Mouse (Mus musculus): ENCODE results near the gene Rsg1. TPM values are rescaled to one million over a fixed set of nuclear protein-coding genes. Genes with fewer than 3 reads are reported as not detected.

Gene Rsg1
- polyA plus RNA-seq, 1 experiment = 3.7 TPM

GRCm38 (mm10) chr4:141184426-141184825, 29.3 kb upstream of the Rsg1 start:
- no peak for DNase-seq
- 93% methylated on average over 4 of the region's 4 CpGs for WGBS
- no peak overlapping the region for H3K4me3 ChIP-seq (replicated peaks; ENCODE audit: extremely low read depth, low read depth, low read length)
- H3K4me1 ChIP-seq (ENCODE audit: control insufficient read depth, insufficient read depth, low read length) = peaks cover 12% of the 10 kb centered on the region
- no peak for TF ChIP-seq POLR2A (IDR thresholded peaks at IDR 0.05; ENCODE audit: borderline replicate concordance, extremely low read depth, low read depth, low read length)
- TF ChIP-seq CTCF (IDR thresholded peaks at IDR 0.05; ENCODE audit: insufficient read depth, low read length) = no peak

GRCm38 (mm10) chr4:141186923-141187836, 26.6 kb upstream of the Rsg1 start:
- WGBS = 41% methylated on average over 9 of the region's 9 CpGs
- Histone ChIP-seq H3K4me1 (ENCODE audit: control insufficient read depth, insufficient read depth, low read length) (peaks cover 12% of the 10 kb centered on the region), H3K4me3 (replicated peaks; ENCODE audit: extremely low read depth, low read depth, low read length) (no peak overlapping the region)
- TF ChIP-seq POLR2A (IDR thresholded peaks at IDR 0.05; ENCODE audit: borderline replicate concordance, extremely low read depth, low read depth, low read length) (no peak), CTCF (IDR thresholded peaks at IDR 0.05; ENCODE audit: insufficient read depth, low read length) (no peak)
- no peak for DNase-seq

- TF ChIP-seq CTCF (IDR thresholded peaks at IDR 0.05; ENCODE audit: insufficient read depth, low read length) (no peak), POLR2A (IDR thresholded peaks at IDR 0.05; ENCODE audit: borderline replicate concordance, extremely low read depth, low read depth, low read length) (no peak)
- Histone ChIP-seq H3K4me1 (ENCODE audit: control insufficient read depth, insufficient read depth, low read length) (peaks cover 9% of the 10 kb centered on the region), H3K4me3 (replicated peaks; ENCODE audit: extremely low read depth, low read depth, low read length) (no peak overlapping the region)
- 73% methylated on average over 7 of the region's 7 CpGs for WGBS
- no peak for DNase-seq
Observed at GRCm38 (mm10) chr4:141191294-141191693, 22.5 kb upstream of the Rsg1 start.

GRCm38 (mm10) chr4:141194553-141194952, 19.2 kb upstream of the Rsg1 start:
- no peak for DNase-seq
- WGBS = 87% methylated on average over 6 of the region's 6 CpGs

GRCm38 (mm10) chr4:141196981-141197685, 16.6 kb upstream of the Rsg1 start:
- TF ChIP-seq CTCF (IDR thresholded peaks at IDR 0.05; ENCODE audit: insufficient read depth, low read length) (no peak), POLR2A (IDR thresholded peaks at IDR 0.05; ENCODE audit: borderline replicate concordance, extremely low read depth, low read depth, low read length) (no peak)
- DNase-seq = no peak
- Histone ChIP-seq H3K4me1 (ENCODE audit: control insufficient read depth, insufficient read depth, low read length) (0 out of 2 replicates have a peak, but pooled peaks cover 3% of the 10 kb centered on the region), H3K4me3 (replicated peaks; ENCODE audit: extremely low read depth, low read depth, low read length) (no peak overlapping the region)
- WGBS = 93% methylated on average over 13 of the region's 13 CpGs

More at GRCm38 (mm10) chr4:141194553-141194952, 19.2 kb upstream of the Rsg1 start:
- H3K4me1 ChIP-seq (ENCODE audit: control insufficient read depth, insufficient read depth, low read length) = no peaks in the 10 kb centered on the region
- no peak for TF ChIP-seq POLR2A (IDR thresholded peaks at IDR 0.05; ENCODE audit: borderline replicate concordance, extremely low read depth, low read depth, low read length)
- no peak for TF ChIP-seq CTCF (IDR thresholded peaks at IDR 0.05; ENCODE audit: insufficient read depth, low read length)
- no peak overlapping the region for H3K4me3 ChIP-seq (replicated peaks; ENCODE audit: extremely low read depth, low read depth, low read length)

GRCm38 (mm10) chr4:141197686-141198035, 16.1 kb upstream of the Rsg1 start:
- 0 out of 2 replicates have a peak, but pooled peaks cover 3% of the 10 kb centered on the region for H3K4me1 ChIP-seq (ENCODE audit: control insufficient read depth, insufficient read depth, low read length)
- TF ChIP-seq POLR2A (IDR thresholded peaks at IDR 0.05; ENCODE audit: borderline replicate concordance, extremely low read depth, low read depth, low read length) (no peak), CTCF (IDR thresholded peaks at IDR 0.05; ENCODE audit: insufficient read depth, low read length) (no peak)
- no peak for DNase-seq
- H3K4me3 ChIP-seq (replicated peaks; ENCODE audit: extremely low read depth, low read depth, low read length) = no peak overlapping the region
- WGBS = 98% methylated on average over 13 of the region's 13 CpGs

- Histone ChIP-seq H3K4me3 (replicated peaks; ENCODE audit: extremely low read depth, low read depth, low read length) (no peak overlapping the region), H3K4me1 (ENCODE audit: control insufficient read depth, insufficient read depth, low read length) (0 out of 2 replicates have a peak, but pooled peaks cover 3% of the 10 kb centered on the region)
- no peak for TF ChIP-seq CTCF (IDR thresholded peaks at IDR 0.05; ENCODE audit: insufficient read depth, low read length)
- DNase-seq = no peak
- 39% methylated on average over 11 of the region's 11 CpGs for WGBS
Observed at GRCm38 (mm10) chr4:141200906-141201305, 12.8 kb upstream of the Rsg1 start.

- no peak overlapping the region for H3K4me3 ChIP-seq (replicated peaks; ENCODE audit: extremely low read depth, low read depth, low read length)
- DNase-seq = no peak
- TF ChIP-seq CTCF (IDR thresholded peaks at IDR 0.05; ENCODE audit: insufficient read depth, low read length) (no peak), POLR2A (IDR thresholded peaks at IDR 0.05; ENCODE audit: borderline replicate concordance, extremely low read depth, low read depth, low read length) (no peak)
- H3K4me1 ChIP-seq (ENCODE audit: control insufficient read depth, insufficient read depth, low read length) = 0 out of 2 replicates have a peak, but pooled peaks cover 3% of the 10 kb centered on the region
- 81% methylated on average over 6 of the region's 6 CpGs for WGBS
Observed at GRCm38 (mm10) chr4:141202192-141202591, 11.6 kb upstream of the Rsg1 start.

GRCm38 (mm10) chr4:141204580-141205061, 9.1 kb upstream of the Rsg1 start:
- 66% methylated on average over 4 of the region's 4 CpGs for WGBS
- TF ChIP-seq POLR2A (IDR thresholded peaks at IDR 0.05; ENCODE audit: borderline replicate concordance, extremely low read depth, low read depth, low read length) (no peak), CTCF (IDR thresholded peaks at IDR 0.05; ENCODE audit: insufficient read depth, low read length) (no peak)
- no peak overlapping the region for H3K4me3 ChIP-seq (replicated peaks; ENCODE audit: extremely low read depth, low read depth, low read length)
- H3K4me1 ChIP-seq (ENCODE audit: control insufficient read depth, insufficient read depth, low read length) = 0 out of 2 replicates have a peak, but pooled peaks cover 3% of the 10 kb centered on the region
- no peak for DNase-seq
